Mouse (Mus musculus) cerebellum, postnatal 25 days (tissue): ENCODE results near the gene Rsl1d1.
"Not testable (repeated sequence)": the region's sequence is repeated elsewhere in the genome, so short reads cannot be mapped to it uniquely, and the experiment has no call there.

Experiments used
- DNase-seq, 2 experiments: peaks; one replicate each; pipeline ENCODE4 v3.0.0; 2021; ENCODE audit warnings: mixed read lengths in 2 of 2

Rsl1d1 gene

DNA sequence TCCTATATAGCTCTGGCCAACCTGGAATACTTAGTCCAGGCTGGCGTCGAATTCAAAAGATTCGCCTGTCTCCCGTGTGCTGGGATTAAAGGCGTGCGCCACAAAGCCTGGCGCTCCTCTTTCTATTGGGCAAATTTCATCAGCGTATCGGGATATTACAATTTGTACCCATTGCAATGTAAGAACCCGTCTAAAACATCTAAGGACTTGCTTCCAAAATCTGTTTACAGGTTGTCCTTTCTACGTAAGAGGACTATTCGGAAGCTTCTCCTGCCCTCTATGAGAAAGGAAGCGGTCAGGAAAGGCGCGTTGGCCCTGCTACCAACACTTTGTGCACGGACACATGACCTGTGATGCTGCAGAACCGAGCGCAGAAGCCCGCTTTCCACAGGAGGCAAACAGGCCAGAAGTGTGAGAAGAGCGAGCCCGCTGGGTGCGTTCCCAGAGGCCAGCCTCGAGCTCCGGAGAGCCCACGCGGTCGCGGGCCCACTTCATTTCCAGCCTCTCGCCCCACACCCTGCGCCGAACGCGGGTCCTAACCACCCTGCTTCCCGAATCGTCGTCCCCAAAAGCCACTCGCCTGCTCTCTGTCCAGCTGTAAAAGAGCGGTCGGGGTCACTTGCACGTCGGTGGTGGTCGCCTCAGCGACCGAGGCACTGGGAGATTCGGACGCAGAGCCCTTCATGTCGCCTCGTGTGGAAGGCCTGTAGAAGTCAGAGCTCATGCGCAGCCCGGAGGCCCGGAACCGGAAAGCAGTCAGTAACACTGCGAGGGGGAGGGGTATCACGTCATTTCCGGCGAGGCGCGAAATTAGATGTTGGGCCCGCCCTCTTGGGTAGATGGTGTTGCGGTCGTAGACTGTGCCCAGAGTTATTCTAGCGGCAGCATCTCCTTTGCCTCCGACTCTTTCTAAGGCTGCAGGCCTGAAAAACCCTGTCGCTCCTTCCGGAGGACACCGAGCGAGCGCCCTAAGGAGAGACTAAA is at the start of gene Rsl1d1:
Gene Rsl1d1 (minus strand): TSS at position 761 of the 984 bp plus-strand sequence.
- DNase-seq: peak; percentile 90 to 93

DNA sequence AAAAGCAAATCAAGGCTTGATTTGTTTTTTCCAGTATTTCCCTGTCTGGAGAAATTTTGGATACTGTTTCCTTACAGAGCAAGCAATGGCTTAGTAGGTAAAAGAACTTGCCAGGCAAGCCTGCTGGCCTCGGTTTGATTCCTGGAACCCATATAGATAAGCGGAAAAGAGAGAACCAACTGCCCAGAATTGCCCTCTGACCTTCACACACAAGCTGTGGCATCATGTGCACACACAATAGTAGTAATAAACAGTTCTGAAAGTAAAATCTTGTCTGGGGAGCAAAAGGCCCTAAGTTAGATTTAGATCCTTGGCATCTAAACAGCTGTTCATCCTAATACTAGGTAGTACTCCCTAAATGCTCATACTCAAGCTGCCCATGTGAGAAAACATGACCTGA is 44.7 kb upstream of the Rsl1d1 start:
- DNase-seq: no peak

GRCm38 (mm10) chr16:11245767-11246166 is 42.6 kb upstream of the Rsl1d1 start:
- no peak for DNase-seq

DNA sequence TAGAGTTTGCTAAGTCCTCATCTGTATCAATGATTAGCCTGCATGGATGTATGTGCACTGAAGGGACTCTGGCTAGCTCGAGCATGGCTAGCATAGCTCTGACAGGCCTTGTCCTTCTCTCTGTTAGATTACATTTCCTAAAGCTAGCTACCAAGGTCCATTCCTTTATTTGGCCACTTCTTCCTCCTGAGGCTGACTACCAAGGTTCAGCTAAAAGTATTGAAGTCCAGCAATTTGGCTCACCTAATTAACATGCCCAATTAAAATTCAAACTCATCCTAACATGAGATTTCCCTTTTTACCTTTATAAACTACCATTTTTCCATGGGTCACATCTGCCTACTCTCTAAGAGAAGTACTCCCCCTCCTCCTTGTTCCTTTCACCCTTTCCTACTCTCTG is 39.3 kb upstream of the Rsl1d1 start:
- DNase-seq: no peak

GRCm38 (mm10) chr16:11217801-11218200 is 14.7 kb upstream of the Rsl1d1 start:
- no peak for DNase-seq

DNA sequence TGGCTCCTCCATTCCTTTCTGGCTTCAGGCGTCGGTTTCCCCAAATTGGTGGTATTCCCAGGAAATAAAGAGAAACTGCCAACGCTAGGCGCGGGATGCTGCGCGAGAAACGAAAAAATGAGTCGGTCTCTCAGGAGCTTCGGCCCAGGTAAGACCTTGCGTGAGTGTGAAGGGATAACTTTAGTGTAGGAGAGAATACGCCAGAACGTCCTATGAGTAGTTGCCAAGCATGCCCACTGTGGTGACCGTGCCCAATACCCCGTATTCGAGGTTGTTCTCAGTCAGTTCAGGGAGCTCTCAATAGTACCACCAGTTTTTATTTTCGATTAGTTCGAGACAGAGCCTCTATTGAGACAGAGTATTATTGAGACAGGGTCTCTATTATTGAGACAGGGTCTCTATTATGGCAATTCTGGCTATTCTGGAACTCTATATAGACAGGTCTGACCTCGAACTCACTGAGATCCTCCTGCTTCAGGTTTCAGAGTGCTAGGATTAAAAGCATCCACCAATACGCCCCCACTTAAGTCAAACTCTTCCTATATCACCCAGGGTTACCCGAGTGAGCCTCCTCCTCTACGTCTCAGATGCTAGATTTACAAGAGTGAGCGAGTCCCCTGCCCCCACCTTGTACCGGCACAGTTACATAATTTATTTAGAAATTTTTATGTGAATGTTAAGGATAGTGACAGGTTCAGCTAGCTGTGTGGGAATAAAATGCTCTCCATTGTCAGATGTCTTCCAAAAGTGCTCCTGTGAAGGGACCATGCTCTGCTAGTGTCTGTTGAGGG is 664 bp upstream of the Rsl1d1 start:
- no peak for DNase-seq

DNA sequence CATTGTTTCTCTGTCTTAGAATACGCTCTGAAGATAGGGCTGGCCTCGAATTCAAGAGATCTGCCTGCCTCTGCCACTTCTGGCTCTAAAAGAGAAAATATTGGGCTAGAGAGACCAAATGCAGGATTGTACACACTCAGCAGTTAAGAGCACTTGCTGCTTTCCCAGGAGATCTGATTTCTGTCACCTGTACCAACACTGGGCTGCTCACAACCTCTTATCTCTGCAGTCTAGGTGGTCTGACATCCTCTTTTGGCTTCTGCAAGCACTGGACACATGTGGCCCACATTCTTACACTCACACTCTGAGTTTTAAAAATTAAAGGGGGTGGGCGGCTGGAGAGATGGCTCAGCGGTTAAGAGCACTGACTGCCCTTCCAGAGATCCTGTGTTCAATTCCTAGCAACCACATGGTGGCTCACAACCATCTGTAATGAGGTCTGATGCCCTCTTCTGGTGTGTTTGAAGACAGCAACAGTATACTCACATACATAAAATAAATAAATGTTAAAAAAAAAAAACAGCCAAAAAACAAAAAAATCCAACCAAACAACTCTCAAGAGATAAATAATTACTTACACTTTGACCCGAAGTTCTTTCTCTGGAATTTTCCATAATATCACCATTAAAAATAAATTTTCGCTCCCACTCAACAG is 1.3 kb downstream of the Rsl1d1 start:
- no peak for DNase-seq

GRCm38 (mm10) chr16:11200247-11200646 is 2.9 kb downstream of the Rsl1d1 start:
- DNase-seq: no peak

DNA sequence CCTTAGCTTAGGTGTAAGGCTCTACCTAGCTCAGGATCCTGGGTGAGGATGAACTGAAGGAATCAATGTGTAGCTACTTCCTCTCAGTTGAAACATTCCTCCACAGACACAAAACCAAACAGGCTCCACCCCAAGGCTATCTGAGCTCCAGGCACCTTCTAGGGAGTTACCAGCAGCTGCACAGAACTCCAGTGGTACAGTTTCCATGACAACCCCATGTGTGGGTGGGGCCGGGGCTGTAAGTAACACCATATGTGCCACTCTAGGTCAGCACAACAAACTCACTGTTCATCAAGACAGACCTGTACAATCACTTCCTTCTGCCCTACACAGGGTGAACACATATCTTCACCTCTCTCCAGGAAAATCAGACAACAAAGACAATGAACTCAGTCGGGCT is 4.7 kb downstream of the Rsl1d1 start:
- DNase-seq: no peak

GRCm38 (mm10) chr16:11197052-11197451 is 6.1 kb downstream of the Rsl1d1 start:
- no peak for DNase-seq

DNA sequence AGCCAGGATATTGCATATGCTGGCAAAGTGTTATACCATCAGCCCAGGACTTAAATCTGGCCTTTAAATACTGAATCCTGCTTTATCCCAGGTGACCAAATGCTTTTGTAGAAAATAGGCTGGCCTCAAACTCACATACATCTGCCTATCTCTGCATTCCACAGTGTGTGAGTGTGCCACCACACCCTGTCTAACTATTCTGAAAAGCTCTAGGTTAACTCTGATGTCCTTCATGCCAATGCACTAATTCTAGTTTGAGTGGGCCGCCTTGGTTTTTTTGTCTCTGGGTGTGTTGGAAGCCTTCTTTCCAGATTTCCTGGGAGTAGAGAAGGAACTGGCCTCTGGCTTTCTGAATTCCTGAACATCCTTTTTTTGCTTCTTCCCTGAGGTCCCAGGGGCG is 9.9 kb downstream of the Rsl1d1 start:
- no peak for DNase-seq

DNA sequence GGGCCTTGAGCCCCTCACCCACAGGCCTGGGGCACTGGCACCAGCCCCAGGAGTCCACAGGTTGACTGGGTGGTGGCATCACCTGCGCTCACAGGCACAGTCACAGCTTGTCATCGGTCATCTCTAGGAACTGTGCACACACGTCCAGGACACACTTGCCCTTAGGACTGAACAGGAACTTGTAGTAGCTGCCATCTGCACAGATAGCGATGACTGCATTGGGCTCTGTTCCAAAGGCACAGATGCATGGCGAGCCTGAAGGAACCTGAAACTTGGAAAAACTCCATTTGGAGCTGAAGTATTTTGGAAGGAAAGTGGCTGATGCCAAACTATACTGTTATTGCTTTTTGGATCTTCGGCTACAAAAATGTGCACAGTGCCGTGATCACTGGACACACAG is 13.0 kb downstream of the Rsl1d1 start:
- DNase-seq: peak; percentile 67 to 77

GRCm38 (mm10) chr16:11177404-11177803 is 25.7 kb downstream of the Rsl1d1 start:
- no peak for DNase-seq

DNA sequence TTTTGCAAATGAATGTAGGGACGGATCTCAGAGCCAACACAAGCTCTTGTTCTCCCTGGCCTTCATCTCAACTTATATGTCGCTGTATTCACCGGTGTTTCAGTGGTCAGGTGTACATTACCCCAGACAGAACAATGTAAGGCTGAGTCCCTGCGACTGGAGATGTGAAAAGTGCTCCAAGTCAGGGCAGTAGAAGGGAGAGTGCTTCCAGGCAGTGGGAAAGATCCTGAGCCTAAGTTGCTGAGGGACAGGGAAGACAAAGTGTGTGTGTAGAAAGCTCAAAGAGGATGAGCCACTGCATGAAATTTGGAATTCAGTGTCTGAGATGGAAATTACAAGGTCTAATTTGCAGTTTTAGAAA is 26.3 kb downstream of the Rsl1d1 start:
- DNase-seq: no peak

GRCm38 (mm10) chr16:11176208-11176883 is 26.8 kb downstream of the Rsl1d1 start, which contains the start of gene Zc3h7a:
Gene Zc3h7a (minus strand): TSS chr16:11176393.
- peak; percentile 94 for DNase-seq

DNA sequence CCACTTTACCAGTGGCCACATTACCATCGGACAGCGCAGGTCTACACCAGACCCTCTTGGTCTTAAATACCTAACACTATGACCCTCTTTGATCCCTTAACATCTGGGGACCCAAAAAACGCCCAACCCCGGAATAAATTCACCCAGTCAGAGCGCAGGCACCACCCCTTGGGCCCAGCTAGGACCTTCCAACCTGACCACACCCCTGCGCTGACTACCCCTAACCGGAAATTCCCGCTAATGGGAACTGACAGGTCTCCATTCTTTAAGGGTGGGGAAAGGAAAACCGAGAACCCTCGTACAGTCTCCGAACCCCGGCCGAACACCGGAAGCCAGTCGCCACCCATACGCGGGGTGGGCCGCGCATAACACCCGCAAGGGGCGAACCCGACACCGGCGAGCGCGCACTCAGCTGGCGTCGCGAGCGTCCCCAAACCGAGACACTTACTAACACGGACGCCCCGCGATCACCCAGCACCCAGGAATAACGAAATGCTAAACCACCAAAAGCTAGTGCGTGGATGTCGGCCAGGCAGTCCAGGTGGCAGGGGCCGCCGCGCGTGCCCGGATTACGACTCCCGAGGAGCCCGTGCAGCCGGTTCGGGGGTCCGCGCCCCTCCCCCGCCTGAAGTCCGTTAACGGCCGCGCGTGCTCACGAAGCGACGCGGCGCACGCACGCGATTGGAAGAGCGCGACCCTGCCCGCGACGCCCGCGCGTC is 27.5 kb downstream of the Rsl1d1 start:
- DNase-seq: no peak

- DNase-seq: no peak
Measured at GRCm38 (mm10) chr16:11175100-11175488, 28.0 kb downstream of the Rsl1d1 start.

DNA sequence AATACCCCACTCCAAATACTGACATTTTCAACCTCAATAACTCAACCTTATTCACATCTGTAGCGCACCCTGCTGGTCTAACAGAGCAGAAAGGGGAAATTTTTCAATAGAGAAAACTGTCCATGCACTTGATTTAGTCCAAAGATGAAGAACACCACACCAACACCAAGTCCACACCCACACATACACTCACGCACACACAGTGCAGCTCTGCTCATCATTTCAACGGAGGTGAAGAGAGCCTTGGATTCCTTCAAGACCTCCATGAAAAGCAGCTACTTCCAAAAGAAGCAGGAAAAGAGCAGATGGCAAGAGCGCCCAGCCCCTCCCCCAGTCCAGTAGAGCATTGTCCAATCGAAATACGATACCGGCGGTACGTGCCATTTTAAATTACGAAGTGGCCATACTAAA is 28.5 kb downstream of the Rsl1d1 start:
- DNase-seq: peak; percentile 44 to 63

DNA sequence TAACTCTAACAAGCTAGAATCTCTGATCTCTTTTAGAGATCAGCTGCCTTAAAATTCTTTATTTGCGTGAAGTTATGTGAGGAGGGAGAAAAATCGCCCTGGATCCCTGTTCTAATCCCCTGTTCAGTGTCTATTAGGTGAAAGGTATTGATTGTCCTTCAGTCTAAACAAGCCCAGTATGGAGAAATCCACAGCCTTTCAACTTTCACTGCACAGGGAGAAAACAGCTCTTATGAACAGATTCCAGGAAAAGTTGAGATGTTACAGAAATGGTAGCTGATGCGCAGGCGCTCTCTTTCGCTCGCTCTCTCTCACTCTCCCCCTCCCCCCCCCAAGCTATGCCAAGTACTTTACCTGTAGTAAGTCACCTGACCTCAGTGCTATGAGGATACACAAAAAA is 31.5 kb downstream of the Rsl1d1 start:
- no peak for DNase-seq

GRCm38 (mm10) chr16:11166431-11166830 is 36.7 kb downstream of the Rsl1d1 start:
- DNase-seq: no peak

GRCm38 (mm10) chr16:11164695-11165255 is 38.4 kb downstream of the Rsl1d1 start:
- DNase-seq: no peak

- not testable (repeated sequence) for DNase-seq
Measured at GRCm38 (mm10) chr16:11157721-11158120, 45.4 kb downstream of the Rsl1d1 start.
